Mouse (Mus musculus): ENCODE measurements around the gene Iqcn. TPM values are rescaled to one million over a fixed set of nuclear protein-coding genes. Genes with fewer than 3 reads are reported as not detected.

The Iqcn gene
- polyA plus RNA-seq, 1 experiment from 2014 or later = 0.10 TPM

DNA sequence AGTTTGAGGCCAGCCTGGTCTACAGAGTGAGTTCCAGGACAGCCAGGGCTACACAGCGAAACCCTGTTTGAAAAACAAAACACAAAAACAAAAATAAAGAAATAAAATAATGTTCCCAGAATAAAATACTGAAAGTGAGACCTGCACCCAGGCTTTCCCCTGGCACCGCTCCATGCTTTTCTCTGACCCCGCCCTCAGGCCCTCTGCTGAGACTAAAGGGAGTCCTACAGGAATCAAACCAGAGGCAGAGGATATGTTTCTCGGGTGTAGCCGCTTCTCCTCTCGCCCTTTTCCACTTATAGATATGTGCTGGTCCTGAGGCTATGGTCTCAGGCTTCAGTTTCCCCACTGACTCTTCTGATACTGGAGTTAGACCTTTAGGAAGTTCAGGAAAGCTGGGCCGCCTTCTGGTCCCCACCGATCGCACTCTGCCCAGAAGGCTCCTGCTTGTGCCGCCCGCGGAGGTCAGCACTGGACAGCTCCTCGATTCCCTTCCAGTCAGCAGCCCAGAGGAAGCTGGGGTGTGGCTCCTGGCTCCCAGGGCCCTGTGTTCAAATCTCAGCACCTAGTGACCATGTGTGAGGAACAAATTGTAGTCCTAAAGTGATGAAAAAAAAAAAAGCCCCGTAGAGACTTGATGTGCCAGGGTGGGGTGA is 22.7 kb downstream of the Iqcn start:
- no peaks in the 10 kb centered on the region for H3K9me3 ChIP-seq
- peaks cover 10% of the 10 kb centered on the region for H3K4me1 ChIP-seq
- H3K4me2 ChIP-seq = no peak overlapping the region
- no peak overlapping the region for H3K9ac ChIP-seq
- H3K36me3 ChIP-seq (replicated peaks) = no peaks in the 10 kb centered on the region
- H3K27ac ChIP-seq = no peak overlapping the region
- WGBS = 25% methylated on average over 14 of the region's 14 CpGs
- peaks cover 52% of the 10 kb centered on the region for H3K27me3 ChIP-seq
- no peak for ATAC-seq (ENCODE audit: low FRiP score)
- no peak overlapping the region for H3K4me3 ChIP-seq (replicated peaks)

DNA sequence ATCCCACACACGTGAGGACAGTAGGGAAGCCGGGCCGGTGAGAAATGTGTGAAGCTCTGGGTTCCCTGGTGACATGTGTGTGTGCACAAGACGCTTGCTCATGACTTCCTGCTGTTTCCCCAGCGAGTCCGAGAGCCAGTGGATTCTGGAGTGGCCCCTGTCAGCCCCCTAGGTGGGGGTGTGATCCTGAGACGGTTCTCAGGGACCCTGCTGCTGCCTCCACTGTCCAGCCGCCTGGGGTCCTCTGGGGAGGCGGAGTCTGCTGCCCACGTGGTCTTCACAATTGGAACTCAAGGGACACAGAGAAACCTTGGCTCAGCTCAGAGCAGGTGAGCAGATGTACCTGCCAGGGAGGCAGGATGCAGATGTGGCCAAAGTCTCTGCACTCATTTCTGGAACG is 23.5 kb downstream of the Iqcn start:
- Histone ChIP-seq H3K27ac (no peak overlapping the region), H3K27me3 (peaks cover 59% of the 10 kb centered on the region), H3K4me3 (replicated peaks) (no peak overlapping the region), H3K9me3 (no peaks in the 10 kb centered on the region), H3K4me1 (peaks cover 10% of the 10 kb centered on the region), H3K36me3 (replicated peaks) (no peaks in the 10 kb centered on the region), H3K9ac (no peak overlapping the region), H3K4me2 (no peak overlapping the region)
- ATAC-seq (ENCODE audit: low FRiP score) = no peak
- 42% methylated on average over 11 of the region's 11 CpGs for whole genome bisulfite sequencing

DNA sequence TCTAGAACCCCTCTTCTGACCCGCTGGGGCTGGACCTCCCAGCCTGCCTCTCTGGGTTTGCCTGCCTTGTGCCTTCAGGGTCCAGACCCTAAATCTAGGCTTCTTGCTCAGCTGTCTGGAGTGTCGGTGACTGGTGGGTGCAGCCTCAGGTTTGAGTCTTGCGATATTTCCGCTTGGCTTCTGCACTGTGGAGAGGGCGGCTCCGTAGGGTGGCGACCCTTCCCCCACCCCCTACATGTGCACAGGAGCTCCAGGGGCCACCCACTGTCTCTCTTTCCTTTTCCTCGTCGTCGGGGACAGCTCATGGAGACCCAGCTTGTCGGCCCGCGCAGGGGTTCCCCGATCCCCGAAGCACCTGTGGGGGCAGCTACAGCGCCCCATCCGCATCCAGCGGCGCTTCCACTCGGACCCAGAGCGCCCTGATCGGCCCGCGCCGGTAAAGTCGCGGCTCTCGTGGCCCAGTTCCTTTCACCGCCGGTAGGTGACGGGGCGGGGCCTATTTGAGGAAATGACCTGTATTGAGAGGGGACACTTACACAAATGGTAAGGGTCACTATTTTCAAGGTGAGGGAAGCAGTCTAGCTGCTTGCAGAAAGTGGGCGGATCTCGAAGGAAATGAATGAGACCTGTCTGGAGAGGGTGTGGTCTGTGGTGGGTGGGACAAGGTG is 26.7 kb downstream of the Iqcn start:
- Histone ChIP-seq H3K36me3 (replicated peaks) (no peaks in the 10 kb centered on the region), H3K27me3 (peaks cover 70% of the 10 kb centered on the region), H3K27ac (no peak overlapping the region), H3K9me3 (no peaks in the 10 kb centered on the region), H3K4me3 (replicated peaks) (peak overlapping the region; percentile 22; the same call in 1 of the 2 replicates), H3K4me2 (peak overlapping the region; percentile 44), H3K4me1 (peaks cover 10% of the 10 kb centered on the region), H3K9ac (peak overlapping the region; percentile 18; the same call in 1 of the 2 replicates)
- 4% methylated on average over 34 of the region's 34 CpGs for WGBS
- ATAC-seq (ENCODE audit: low FRiP score) = no peak

DNA sequence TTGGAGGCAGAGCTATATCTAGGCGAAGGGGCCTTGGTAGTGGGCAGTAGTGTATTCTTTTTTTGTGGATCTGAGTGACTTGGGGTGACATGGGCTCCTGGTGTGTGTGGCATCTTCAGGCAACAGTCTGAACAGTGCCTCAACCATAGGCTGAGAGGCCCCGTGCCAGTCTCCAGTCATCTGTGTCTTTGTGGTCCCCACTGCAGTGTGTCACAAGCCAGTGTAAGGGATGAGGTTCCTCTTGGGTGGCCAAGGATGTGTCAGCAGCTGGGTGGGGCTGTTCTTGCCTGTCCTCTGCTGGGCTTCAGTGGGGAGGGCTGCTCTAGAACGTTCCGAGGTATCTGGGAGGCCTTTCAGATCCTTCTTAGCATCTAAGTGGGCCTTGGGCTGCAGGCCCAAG is 27.7 kb downstream of the Iqcn start:
- H3K4me3 ChIP-seq (replicated peaks) = no peak overlapping the region
- no peak for ATAC-seq (ENCODE audit: low FRiP score)
- H3K4me1 ChIP-seq = peaks cover 10% of the 10 kb centered on the region
- no peaks in the 10 kb centered on the region for H3K36me3 ChIP-seq (replicated peaks)
- no peak overlapping the region for H3K4me2 ChIP-seq
- no peak overlapping the region for H3K27ac ChIP-seq
- H3K9me3 ChIP-seq = no peaks in the 10 kb centered on the region
- 83% methylated on average over 4 of the region's 4 CpGs for WGBS
- H3K27me3 ChIP-seq = peaks cover 68% of the 10 kb centered on the region
- H3K9ac ChIP-seq = no peak overlapping the region

DNA sequence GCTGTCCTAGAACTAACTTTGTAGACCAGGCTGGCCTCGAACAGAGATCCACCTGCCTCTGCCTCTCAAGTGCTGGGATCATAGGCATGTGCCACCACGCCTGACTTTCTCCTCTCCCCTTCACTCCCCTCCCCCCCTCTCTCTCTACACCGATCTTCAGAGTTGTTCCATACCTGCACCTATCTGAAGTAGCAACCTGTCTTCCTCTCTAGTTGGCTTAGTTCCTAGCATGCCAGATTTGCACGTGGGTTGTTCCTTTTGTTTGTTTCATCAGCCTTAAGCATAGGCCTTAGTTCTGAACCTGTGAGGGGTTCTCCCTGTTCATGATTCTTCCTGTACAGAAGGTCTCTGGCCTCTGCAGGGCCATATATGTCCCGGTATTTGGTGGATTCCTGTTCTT is 34.4 kb downstream of the Iqcn start:
- Histone ChIP-seq H3K4me2 (no peak overlapping the region), H3K27me3 (peaks cover 42% of the 10 kb centered on the region), H3K27ac (no peak overlapping the region), H3K9me3 (no peaks in the 10 kb centered on the region), H3K4me1 (0 out of 2 replicates have a peak, but pooled peaks cover under 1% of the 10 kb centered on the region), H3K4me3 (replicated peaks) (no peak overlapping the region), H3K36me3 (replicated peaks) (no peaks in the 10 kb centered on the region), H3K9ac (no peak overlapping the region)
- WGBS = 69% methylated on average over 5 of the region's 5 CpGs
- no peak for ATAC-seq (ENCODE audit: low FRiP score)

DNA sequence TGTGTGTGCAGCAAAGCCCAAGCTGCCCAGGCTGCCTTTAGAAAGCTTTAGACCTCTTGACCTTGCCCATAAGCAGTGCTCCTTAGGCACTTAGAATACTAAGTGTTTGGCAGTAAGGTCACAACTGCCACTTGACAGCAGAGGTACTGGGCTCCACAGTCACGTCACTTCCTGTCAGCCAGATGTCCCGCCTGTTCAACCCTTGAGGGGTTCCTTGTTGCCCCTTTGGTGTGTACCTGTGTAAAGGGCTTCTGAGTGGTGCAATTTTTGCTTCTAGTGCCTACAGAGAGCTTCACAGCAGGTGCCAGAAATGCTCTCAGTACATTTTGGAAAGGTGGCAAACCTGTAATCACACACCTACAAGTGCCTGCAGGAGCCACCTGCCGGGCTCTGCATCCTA is 35.0 kb downstream of the Iqcn start:
- Histone ChIP-seq H3K27ac (no peak overlapping the region), H3K4me2 (no peak overlapping the region), H3K36me3 (replicated peaks) (no peaks in the 10 kb centered on the region), H3K4me1 (peaks cover 5% of the 10 kb centered on the region), H3K27me3 (peaks cover 42% of the 10 kb centered on the region), H3K4me3 (replicated peaks) (no peak overlapping the region), H3K9ac (no peak overlapping the region), H3K9me3 (no peaks in the 10 kb centered on the region)
- no peak for ATAC-seq (ENCODE audit: low FRiP score)
- 78% methylated on average over 3 of the region's 3 CpGs for WGBS

DNA sequence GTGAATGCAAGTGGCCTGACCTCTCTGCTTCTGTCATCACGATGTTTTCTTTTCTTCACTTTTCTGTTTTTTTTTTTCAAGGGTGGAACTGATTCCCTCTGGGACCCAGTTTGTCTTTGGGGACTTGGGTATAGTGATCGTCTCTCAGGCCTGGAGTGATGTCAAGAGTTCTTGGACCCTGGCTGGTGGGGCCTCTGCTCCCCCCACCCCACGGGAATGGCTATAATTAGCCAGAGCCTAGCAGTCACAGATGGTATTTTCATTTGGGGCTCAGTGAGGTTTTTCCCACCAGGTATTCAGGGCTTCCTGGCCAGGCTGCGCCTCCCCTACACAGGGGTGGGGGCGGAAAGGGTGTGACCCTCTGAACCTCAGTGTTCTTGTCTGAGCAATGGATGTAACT is 38.4 kb downstream of the Iqcn start:
- Histone ChIP-seq H3K4me2 (no peak overlapping the region), H3K27me3 (peaks cover 76% of the 10 kb centered on the region), H3K36me3 (replicated peaks) (no peaks in the 10 kb centered on the region), H3K9me3 (no peaks in the 10 kb centered on the region), H3K4me1 (peaks cover 18% of the 10 kb centered on the region), H3K9ac (no peak overlapping the region), H3K4me3 (replicated peaks) (no peak overlapping the region), H3K27ac (no peak overlapping the region)
- no peak for ATAC-seq (ENCODE audit: low FRiP score)
- WGBS = 56% methylated on average over 5 of the region's 5 CpGs

DNA sequence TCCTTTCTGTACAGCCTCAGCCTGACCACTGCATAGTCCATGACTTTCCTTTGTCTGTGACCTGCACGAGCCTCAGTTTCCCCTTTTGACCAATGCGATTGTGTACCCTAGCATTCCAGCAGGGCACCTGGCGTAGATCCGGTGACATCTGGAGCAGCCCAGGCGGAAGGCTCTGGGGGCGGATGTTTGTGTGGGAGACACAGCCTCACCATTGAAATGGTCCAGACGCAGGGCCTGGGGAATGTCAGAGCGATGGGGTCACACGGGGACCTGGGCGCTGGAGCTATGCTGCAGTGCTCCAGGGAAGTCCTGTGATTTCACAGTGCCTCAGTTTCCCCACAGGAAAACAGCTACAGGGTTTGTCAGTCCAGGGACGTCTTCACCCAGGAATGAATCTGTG is 38.9 kb downstream of the Iqcn start:
- Histone ChIP-seq H3K27me3 (peaks cover 77% of the 10 kb centered on the region), H3K36me3 (replicated peaks) (no peaks in the 10 kb centered on the region), H3K4me3 (replicated peaks) (no peak overlapping the region), H3K9ac (no peak overlapping the region), H3K4me2 (no peak overlapping the region), H3K4me1 (peaks cover 18% of the 10 kb centered on the region), H3K27ac (no peak overlapping the region), H3K9me3 (no peaks in the 10 kb centered on the region)
- no peak for ATAC-seq (ENCODE audit: low FRiP score)
- 76% methylated on average over 11 of the region's 11 CpGs for WGBS

DNA sequence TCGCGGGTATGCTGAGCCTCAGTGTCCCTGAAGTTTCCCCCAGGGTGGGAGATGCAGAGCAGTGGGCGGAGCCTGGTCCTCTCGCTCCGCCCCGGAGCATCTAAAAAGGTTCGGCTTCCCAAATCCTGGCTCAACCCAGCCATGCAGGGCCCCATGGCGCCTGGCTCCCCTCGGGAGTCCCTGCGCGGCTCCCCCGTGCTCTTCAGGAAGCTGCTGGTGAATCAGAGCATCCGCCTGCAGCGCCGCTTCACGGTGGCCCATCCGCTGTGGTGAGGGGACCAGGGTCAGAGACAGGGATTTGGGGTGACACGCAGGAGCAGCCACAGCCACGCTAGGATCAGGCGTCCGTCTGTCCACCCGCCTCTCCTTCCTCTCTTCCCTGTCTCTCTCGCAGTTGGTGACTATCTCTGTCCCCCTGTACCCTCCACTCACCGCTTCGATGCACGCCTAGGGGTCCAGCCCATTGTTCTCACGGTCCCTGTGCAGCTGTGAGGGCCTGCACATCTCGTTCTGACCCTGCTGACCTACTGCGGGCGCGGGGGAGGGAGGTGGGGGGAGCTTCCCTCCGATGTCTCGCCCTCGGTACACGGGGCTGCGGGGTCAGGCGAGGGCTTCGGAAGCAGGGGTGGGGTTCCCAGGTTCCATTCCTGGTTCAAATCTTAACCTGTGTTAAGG is 39.9 kb downstream of the Iqcn start:
- Histone ChIP-seq H3K9me3 (no peaks in the 10 kb centered on the region), H3K4me3 (replicated peaks) (peak overlapping the region; percentile 26), H3K27me3 (peaks cover 77% of the 10 kb centered on the region), H3K4me2 (peak overlapping the region; percentile 49), H3K4me1 (peaks cover 18% of the 10 kb centered on the region), H3K36me3 (replicated peaks) (no peaks in the 10 kb centered on the region), H3K27ac (no peak overlapping the region), H3K9ac (0 out of 2 replicates have a peak overlapping the region, but pooled peaks have one; percentile 22)
- no peak for ATAC-seq (ENCODE audit: low FRiP score)
- 1% methylated on average over 38 of the region's 38 CpGs for WGBS

DNA sequence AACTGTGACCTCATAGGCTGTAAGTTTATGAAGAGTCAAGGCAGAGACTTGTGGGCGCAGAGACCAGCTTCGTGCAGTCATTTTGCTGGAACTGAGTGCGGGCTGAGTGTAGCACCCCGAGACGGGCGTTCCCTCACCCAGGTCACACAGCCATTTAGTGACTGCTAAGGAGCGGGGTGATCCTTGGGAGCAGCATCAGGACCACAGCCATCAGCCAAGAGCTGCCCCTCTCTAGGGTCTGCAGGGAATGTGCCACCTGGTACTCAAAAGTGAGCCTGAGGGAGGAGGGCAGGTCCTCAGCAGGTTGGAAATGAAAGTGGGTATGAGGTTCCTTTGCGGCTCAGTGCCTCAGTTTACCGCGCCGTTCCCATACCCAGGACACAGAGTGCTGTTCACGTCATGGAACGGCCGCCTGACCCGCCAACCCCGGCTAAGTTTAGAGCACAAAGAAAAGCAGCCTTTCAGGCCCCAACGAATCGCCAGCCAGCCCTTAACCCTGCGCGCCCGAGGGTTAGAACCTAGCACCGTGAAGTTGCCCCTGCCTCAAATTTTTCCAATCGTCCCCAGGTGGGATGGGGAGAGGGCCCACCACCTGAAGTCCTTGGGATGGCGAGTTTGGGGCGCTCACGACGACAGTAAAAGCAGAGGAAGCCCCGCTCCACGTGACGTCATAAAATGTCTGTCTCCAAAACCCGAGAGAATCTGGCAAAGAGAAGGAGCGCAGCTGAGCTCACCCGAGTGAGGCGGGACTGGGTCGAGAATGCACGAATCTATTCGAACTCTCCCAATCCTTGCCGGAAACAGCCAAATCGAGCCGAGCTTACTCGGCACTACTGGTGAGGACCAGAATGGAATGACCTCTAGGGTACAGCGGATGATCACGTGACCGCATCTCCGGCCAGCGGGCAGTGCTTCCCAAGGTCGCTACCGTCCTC is 40.7 kb downstream of the Iqcn start:
- 4% methylated on average over 48 of the region's 48 CpGs for WGBS
- Histone ChIP-seq H3K27ac (no peak overlapping the region), H3K4me2 (peak overlapping the region; percentile 49), H3K9ac (peak overlapping the region; percentile 25; the same call in 1 of the 2 replicates), H3K4me1 (peaks cover 18% of the 10 kb centered on the region), H3K36me3 (replicated peaks) (no peaks in the 10 kb centered on the region), H3K9me3 (no peaks in the 10 kb centered on the region), H3K4me3 (replicated peaks) (peak overlapping the region; percentile 26), H3K27me3 (peaks cover 82% of the 10 kb centered on the region)
- ATAC-seq (ENCODE audit: low FRiP score) = peak; percentile 25; the same call in 1 of the 2 replicates

DNA sequence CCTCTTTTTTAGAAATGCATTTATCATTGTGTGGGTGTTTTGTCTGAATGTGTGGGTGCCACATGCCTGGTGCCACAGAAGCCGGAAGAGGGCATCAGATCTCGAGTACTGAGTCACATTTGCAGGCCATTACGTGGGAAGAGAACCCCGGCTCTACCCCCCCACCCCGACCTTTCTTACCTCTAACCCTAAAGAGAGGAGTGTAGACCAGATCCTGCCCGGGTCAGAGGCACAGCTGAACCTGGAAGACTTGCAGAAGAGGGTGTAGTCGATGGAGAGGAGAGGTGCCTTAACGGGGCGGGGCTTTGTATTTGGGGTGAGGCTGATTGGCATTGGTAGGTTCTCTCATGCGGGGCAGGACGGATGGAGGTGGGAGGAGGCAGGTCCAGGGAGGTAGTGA is 41.5 kb downstream of the Iqcn start:
- Histone ChIP-seq H3K4me3 (replicated peaks) (no peak overlapping the region), H3K36me3 (replicated peaks) (no peaks in the 10 kb centered on the region), H3K9me3 (no peaks in the 10 kb centered on the region), H3K4me2 (no peak overlapping the region), H3K27me3 (peaks cover 90% of the 10 kb centered on the region), H3K4me1 (peaks cover 18% of the 10 kb centered on the region), H3K27ac (no peak overlapping the region), H3K9ac (no peak overlapping the region)
- ATAC-seq (ENCODE audit: low FRiP score) = no peak
- WGBS = 66% methylated on average over 11 of the region's 11 CpGs

Data from forebrain, embryonic 12.5 days (tissue).